Mouse (Mus musculus): Measurements from ENCODE around the gene Etv6. TPM values are rescaled to one million over a fixed set of nuclear protein-coding genes. Genes with fewer than 3 reads are reported as not detected.

Etv6 gene
- total RNA-seq, 1 experiment from 2014 or later: 22.7 TPM

DNA sequence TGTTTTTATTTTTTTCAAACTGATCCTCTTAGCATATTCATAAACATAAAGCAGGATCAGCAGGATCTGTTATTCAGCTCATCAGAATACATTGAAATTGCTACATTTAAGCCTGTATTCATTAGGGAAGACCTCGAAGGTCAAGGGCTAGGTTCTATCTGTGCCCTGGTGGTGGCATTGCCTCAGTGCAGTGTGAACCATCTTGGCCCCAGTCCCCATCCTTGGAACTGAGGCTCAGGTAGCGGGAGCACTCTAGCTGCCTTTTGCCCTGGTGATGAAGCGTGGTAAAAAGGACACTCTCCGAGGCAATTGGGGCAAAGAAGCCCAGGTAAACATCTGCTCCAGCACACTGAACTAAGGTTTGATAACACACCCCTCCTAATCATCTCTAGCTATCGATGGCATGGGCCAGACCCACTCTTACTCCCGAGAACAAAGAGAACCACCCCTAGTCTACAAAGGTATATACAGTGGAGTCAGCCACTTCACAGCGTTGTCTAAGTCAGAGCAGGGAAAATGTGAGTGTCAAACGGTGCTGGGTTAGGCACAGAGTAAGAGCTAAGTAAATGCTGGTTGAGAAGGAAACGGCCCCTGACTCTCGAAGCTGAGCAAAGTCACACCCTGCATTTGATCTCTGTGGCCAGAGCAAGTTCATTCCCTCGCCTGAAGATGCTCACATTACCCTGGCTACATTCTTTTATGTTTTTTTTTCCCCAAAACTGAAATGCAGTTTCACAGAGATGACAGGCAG lies 148.3 kb downstream of the Etv6 start:
- no peak for ATAC-seq (ENCODE audit: extremely low read depth, insufficient number of reproducible peaks, low FRiP score, poor library complexity, severe bottlenecking)

DNA sequence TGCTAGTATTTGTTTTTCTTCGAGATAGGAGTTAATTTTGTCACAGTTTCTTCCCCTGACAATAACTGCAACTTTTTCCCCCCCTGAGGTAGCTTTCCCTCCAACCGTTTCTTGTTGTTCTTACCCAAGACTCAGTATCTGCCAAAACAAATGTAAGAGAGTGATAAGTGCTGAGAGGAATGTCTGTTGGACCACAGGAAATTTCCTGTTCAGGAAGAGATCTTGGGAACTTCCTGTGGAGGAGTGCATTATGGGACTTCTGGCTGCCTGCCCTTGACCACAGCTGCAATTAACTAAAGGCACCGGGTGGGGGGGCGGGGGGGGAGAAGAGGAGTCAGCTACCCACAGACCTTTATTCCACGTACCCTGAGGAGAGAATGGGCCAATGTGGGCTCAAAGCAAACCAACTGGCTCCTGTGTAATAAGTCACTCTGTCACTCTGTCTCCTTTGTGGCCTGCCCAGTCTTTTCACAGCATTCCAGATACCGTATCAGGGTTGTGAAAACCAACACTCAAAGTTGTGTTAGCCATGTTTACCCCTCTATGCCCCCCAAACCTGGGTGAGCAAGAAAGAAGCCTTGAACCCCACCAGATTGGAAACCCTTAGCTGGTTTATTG lies 150.9 kb downstream of the Etv6 start:
- ATAC-seq (ENCODE audit: extremely low read depth, insufficient number of reproducible peaks, low FRiP score, poor library complexity, severe bottlenecking): no peak

DNA sequence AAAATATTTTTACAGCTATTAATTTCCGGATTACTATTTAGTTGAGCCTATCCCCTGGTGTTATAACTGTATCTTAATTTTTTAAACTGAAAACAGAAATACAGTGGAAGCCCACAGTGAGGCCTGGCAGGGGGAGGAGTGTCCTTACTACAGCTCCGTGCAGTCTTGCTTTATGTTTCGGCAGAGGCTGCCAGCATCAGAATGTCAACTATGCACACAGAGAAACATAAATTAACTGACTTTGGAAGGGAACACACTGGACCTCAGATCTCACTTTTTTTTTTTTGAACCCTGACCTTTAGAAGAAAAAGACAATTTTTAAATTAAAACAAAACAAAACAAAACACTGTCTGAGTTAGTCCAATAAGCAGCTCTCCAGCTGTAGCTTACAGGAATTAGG lies 153.2 kb downstream of the Etv6 start:
- no peak for ATAC-seq (ENCODE audit: extremely low read depth, insufficient number of reproducible peaks, low FRiP score, poor library complexity, severe bottlenecking)

DNA sequence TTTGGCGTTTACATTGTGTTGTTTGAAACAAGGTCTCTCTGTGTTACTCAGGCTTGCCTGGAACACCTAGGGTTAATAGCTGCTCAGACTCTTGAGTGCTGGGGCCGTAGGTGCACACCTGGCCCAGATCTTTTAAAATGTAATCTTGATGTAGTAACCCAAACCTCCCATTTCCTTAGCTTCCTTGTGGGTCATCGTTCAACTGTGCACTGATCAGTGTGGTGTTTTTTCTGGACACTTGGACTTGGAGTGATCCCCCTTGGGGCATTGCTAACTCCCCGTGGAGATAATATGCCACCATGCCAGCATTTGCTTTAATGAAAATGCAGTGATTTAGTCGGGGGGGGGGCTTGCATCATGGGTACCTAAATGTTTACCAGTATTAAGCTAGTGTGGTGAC lies 153.7 kb downstream of the Etv6 start:
- ATAC-seq (ENCODE audit: extremely low read depth, insufficient number of reproducible peaks, low FRiP score, poor library complexity, severe bottlenecking): no peak

DNA sequence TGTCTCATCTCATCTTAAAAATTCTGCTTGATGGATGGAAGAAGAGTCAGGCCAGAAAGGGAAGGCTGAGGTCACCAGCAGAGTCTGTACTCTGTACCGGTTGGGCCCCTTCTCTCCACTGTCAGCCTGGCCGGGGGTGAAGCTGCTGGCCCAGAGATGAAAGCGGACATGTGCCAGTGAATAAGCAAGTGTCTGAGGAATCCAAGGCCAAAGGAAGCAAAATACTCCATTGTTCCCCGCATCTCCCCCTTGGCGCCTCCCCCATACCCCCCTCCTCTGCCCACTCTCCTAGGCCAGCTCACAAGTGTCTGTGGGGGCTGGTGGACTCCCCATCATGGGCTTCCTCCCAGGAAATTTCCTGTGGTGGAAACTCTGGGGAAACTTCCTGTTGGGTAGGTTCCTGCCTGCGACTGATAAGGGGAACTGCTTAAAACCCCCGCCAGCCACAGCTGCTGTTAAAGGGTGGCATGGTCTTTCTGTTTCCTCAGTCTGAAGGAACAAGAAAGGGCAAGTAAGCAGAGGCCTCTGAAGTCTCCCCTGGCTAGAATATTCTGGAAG lies 154.2 kb downstream of the Etv6 start:
- peak; percentile 59 for ATAC-seq (ENCODE audit: extremely low read depth, insufficient number of reproducible peaks, low FRiP score, poor library complexity, severe bottlenecking)

DNA sequence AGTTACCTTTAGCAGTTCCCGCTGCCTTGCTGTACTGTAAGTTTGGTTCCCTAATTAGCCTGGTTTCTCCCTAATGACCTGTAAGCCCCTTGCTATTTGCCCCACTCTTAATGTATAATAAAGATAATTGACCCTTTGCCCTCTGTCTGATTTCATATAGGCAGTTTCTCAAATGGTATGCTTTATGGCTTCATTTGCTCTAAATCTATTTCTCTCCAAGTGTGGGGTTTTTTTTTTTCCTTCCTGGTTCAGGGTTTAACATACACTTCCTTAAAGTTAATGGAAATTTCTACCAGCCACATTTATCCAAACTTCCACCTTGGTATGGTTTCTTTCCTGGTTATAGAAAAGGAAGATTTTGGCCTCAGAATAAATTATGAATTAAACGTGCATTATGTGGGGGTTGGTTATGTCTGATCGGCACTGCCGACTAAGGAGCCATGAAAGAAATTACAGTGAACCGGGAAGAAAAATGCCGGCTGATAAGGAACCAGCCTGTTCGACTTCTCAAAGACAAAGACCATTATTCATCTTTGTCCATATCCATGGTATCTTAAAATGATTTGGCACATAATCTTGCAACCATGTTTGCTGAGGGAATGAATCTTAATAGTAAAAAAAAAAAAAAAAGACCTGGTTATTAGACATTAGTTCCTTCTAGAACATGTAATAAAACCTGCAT lies 155.2 kb downstream of the Etv6 start:
- ATAC-seq (ENCODE audit: extremely low read depth, insufficient number of reproducible peaks, low FRiP score, poor library complexity, severe bottlenecking): no peak

DNA sequence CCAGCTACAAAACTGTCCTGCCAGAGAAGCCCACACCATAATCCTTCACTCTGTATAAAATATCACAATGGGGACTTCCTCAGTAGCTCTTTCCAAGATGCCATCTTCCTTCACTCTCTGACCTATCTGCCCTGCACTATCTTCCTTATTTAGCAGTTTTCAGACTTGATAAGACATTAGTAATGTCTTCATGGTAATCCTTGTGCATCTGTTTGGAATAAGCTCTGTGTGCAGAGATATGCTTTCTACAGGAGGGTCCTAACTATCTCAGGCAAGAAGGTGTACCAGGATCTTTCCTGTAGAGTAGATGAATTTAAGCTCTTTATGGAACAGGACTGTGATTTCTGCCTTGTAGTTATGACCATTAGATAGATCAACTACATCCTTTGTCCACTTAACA lies 157.2 kb downstream of the Etv6 start:
- no peak for ATAC-seq (ENCODE audit: extremely low read depth, insufficient number of reproducible peaks, low FRiP score, poor library complexity, severe bottlenecking)

DNA sequence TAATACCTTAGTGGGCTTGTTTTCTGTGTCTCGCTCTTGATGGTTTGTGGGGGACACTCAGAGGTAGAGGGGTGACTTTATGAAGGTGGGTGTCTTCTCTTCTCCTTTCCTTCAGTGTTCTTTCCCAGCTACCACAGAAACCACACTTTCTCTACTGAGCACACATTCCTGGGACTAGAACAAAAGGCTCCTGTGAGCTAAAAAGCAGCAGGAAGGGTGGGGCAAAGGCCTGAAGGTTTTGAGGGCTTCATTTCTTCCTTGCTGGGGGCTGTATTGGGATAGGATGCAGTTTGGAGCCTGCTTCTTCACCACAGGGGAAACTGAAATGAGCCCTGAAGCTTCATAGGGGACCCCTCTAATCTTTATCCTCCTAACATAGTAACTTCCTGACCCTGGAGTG lies 164.4 kb downstream of the Etv6 start:
- ATAC-seq (ENCODE audit: extremely low read depth, insufficient number of reproducible peaks, low FRiP score, poor library complexity, severe bottlenecking): no peak

DNA sequence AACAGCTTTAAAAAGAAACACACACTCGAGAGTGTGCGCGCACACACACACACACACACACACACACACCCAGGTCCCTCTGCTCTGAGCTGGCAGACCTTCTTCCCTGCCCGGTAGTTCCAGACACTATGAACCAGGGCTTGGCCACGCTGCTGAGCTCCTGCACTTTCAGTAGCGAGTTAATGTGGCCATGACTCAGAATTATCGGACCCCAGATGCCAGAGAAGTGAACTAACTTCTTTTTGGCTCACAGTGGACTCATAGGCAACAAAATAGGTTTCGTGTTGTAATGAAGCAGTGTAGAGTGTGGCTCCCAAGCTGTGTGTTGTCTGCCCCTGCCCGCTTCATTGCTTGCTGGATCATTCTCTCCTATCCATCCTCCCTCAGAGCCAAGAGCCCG lies 165.1 kb downstream of the Etv6 start:
- ATAC-seq (ENCODE audit: extremely low read depth, insufficient number of reproducible peaks, low FRiP score, poor library complexity, severe bottlenecking): no peak

DNA sequence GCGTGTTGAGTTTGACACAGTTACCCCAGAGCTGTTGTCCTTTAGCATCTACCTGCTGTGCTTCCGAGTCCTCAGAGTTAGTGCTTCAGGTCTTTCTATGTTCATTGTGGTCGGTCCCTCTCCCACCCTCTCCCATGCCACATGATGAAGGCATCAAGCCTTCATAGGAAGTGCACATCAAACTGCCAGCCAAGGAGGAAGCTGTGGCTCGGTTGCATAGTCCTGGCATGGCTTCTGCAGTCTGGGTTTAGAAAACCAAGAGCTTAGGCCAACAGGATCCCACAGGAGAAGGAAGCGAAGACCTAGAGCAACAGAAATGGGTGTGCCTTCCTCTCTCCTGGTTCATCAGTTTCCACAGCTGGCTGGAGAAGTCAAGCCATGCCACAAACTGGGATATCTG lies 166.7 kb downstream of the Etv6 start:
- no peak for ATAC-seq (ENCODE audit: extremely low read depth, insufficient number of reproducible peaks, low FRiP score, poor library complexity, severe bottlenecking)

DNA sequence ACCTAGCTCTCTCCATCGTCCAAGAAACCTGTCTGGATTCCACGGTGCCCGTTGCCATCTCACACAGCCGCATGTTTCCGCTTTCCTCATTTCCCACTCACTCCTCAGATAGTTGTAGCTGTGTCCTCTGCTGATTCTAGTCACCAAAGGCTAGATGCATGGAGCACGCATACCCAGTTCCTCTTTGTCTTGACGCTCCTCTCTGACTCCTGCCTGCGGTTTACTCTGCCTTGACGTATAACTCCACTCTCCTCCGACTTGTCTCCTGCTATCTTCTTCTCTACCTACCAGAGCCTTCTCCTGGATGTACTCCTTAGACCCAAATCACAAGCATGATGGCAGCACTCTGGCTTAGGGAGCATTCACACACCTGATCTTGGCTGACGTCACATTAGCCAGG lies 169.7 kb downstream of the Etv6 start:
- ATAC-seq (ENCODE audit: extremely low read depth, insufficient number of reproducible peaks, low FRiP score, poor library complexity, severe bottlenecking): no peak

DNA sequence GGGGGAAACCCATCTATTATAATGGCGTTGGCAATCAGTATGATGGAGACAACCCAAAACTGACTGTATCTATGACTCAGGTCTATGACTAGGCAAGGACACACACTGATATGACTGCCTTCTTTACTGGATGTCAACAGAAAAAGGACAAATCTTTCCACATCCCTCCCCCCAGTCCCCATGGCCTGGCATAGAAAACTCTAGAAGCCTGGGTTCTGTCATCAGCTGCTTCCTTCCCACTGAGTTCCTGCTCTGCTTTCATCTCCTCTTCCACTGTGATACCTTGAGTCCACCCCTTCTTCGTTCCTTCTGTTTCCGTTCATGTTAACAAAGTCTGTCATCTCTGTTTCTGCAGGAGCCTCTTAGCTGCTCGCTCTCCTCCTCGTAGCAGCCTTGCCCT lies 170.2 kb downstream of the Etv6 start:
- no peak for ATAC-seq (ENCODE audit: extremely low read depth, insufficient number of reproducible peaks, low FRiP score, poor library complexity, severe bottlenecking)

DNA sequence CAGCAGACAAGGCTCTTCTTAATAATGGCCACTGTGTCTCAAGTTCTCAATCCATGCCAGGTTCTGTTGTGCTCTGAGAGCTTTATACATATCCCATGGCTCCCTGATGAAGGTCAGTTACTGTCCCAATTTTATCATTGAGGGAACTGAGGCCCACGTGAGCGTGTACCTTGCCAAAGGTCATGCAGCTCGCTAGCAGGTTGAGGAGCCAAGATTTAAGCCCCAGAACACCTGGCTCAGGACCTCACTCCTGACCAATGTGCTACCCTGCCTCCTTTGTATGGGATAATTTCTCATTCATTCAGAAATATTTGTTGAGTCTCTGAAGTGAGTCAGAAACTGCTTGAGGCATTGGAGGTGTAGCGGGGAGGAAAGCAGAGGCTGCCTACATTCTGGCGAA lies 170.8 kb downstream of the Etv6 start:
- no peak for ATAC-seq (ENCODE audit: extremely low read depth, insufficient number of reproducible peaks, low FRiP score, poor library complexity, severe bottlenecking)

DNA sequence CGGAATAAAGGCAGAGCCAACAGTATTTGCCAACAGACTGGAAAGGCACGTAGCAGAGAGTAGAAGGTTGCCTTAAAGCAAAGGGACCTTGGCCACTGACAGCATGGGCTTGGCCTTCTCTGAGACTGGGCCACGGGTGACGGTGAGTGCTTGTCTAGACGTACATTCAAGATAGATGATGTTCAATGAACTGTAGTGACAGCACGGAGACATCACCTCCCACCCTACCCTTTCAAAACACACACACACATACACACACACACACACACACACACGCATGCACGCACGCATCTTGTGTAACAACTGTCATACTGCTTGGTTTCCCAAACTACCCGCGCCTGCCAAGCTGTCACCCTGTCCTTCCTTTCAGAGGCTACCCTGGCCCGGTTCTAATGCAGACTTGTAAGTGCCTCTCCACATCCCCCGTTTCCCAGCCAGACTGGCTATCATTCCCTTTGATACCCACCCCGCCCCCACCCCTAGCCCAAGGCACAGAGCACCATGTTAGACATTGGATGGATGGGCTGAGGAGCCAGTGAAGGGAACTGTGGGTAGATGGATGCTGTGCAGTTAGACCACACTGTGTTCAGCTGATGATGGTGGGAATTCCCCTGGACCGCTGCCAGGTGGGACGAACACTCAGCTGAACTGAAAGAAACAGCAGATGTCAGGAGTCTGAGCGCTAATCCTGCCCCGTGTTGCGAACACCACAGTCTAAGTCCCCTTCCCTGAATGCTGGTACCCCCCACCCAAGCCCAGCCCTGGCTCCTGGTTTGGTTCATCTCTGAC lies 172.1 kb downstream of the Etv6 start:
- ATAC-seq (ENCODE audit: extremely low read depth, insufficient number of reproducible peaks, low FRiP score, poor library complexity, severe bottlenecking): no peak

DNA sequence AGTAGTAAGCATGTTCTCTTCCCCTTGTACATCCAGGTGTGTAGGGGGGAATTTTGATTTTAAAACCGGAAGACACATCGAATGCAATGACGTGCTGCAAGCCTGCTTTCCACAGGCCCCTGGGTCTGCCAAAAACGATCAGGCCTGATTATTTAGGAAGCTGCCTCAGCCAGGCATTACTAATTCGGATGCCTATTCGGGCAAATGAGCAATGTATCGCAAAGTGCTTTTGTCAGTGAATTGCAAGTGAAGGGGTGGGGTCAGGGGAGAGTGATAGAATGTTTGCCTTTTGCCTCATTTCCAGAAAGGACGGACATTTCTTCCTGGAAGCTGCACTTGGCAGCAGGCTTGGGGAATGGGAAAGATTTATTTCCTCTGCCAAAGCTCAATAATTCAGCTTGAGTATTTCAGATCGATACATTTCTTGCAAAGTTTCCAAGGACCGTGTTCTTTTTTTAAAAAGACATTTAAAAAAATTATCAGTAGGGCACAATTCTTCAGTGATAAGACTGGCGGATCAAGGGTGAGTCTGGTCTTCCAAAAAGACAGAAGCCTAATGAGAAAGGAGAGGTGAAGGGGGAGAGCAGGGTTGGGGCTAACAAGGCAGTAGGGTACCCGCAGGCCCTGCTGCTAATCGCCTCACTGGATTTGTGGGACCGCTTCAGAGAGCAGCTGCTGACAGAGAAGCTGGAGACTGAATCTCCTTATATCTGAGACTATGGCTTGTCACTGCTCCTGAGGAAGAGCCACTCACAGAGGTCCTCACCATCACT lies 172.9 kb downstream of the Etv6 start:
- no peak for ATAC-seq (ENCODE audit: extremely low read depth, insufficient number of reproducible peaks, low FRiP score, poor library complexity, severe bottlenecking)

DNA sequence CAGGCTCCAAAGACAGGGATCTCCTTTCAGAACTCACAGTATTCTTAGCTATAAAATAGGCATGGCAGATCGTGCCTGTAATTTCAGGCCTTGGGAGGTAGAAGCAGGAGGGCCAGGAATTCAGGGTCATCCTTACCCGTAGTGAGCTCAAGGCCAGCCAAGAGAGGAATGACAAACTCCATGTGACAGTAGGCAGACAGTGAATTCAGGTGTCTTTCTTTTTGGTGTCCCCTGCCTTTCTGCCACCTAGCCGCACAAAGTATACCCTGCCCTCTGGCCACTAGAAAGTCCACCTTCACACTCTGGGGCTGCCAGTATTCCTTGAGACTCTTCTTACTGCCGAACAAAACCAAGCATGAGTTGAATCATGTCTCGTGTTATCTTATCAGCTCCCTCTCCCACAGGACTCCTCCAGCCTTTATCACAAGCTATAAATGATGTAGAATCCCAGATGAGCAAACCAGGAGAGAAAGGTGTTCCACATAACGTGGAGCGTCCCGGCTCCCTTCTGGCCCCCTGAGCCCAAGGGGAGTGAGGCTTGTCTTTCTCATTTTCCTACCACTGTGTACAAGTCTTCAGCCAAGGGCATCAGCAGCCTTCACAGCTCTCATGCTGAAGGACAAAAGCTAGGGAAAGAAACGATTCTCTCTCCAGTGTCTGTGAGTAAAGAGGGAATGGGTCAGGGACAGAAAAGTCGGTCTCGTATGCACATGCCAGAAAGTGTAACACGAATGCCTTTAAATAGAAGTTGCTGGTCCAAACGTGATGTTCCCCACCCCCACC lies 175.4 kb downstream of the Etv6 start:
- ATAC-seq (ENCODE audit: extremely low read depth, insufficient number of reproducible peaks, low FRiP score, poor library complexity, severe bottlenecking): no peak

DNA sequence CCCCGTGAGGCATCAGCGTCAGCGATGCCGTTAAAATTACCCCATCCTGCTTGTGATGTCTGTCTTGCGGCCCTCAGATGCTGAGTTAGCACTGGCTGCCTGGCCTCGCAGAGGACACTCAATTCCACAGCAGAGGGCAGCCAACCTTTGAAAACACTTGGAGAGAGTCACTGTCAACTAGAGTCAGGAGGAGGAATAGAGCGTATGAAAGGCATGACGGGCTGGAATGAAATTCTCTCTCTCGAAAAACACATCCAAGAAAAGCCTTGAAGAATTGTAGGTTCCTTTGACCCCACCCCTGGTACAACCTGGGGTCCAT lies 175.9 kb downstream of the Etv6 start:
- ATAC-seq (ENCODE audit: extremely low read depth, insufficient number of reproducible peaks, low FRiP score, poor library complexity, severe bottlenecking): no peak

DNA sequence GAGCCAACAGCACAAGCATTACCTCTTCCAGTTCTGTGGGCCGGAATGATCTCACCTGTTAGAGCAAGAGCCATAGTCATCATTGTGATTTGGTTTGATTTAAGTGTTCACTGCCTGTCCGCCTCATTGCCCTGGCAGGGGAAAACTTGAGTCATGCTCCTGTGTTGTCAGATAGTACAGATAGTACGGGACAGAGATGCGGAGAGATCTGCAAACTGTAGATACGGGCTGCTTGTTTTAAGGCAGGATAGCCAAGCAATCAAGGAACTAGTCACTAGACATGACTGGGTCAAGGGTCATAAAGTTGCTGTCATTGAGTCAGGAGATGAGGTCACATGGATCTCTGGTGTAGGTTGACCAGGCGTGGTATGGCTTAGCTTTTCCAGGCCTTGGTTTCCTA lies 182.2 kb downstream of the Etv6 start:
- no peak for ATAC-seq (ENCODE audit: extremely low read depth, insufficient number of reproducible peaks, low FRiP score, poor library complexity, severe bottlenecking)
